Mouse (Mus musculus) ovary, postnatal 36 days (tissue): ENCODE data around the gene Itgb6.

ENCODE experiments used
- DNase-seq: peaks from one replicate; pipeline ENCODE4 v3.0.0; 2022; ENCODE audit warnings: low spot score, mixed read lengths

The Itgb6 gene

GRCm38 (mm10) chr2:60672973-60673954, 49.2 kb downstream of the Itgb6 start:
- no peak for DNase-seq

- no peak for DNase-seq
Measured at GRCm38 (mm10) chr2:60671215-60671614, 51.2 kb downstream of the Itgb6 start.

- no peak for DNase-seq
Measured at GRCm38 (mm10) chr2:60663071-60663470, 59.4 kb downstream of the Itgb6 start.

GRCm38 (mm10) chr2:60659993-60660392, 62.5 kb downstream of the Itgb6 start:
- no peak for DNase-seq

- DNase-seq: no peak
Measured at GRCm38 (mm10) chr2:60658992-60659391, 63.5 kb downstream of the Itgb6 start.

GRCm38 (mm10) chr2:60654828-60655227, 67.6 kb downstream of the Itgb6 start:
- no peak for DNase-seq

- DNase-seq: no peak
Measured at GRCm38 (mm10) chr2:60650155-60650554, 72.3 kb downstream of the Itgb6 start.

GRCm38 (mm10) chr2:60647650-60648049, 74.8 kb downstream of the Itgb6 start:
- no peak for DNase-seq

- DNase-seq: no peak
Measured at GRCm38 (mm10) chr2:60646583-60646982, 75.9 kb downstream of the Itgb6 start.

- no peak for DNase-seq
Measured at GRCm38 (mm10) chr2:60643406-60643805, 79.0 kb downstream of the Itgb6 start.

- no peak for DNase-seq
Measured at GRCm38 (mm10) chr2:60642606-60643005, 79.8 kb downstream of the Itgb6 start.

- no peak for DNase-seq
Measured at GRCm38 (mm10) chr2:60640342-60640672, 82.1 kb downstream of the Itgb6 start.

- no peak for DNase-seq
Measured at GRCm38 (mm10) chr2:60639617-60640341, 82.7 kb downstream of the Itgb6 start.

GRCm38 (mm10) chr2:60636910-60637761, 85.3 kb downstream of the Itgb6 start:
- no peak for DNase-seq

- no peak for DNase-seq
Measured at GRCm38 (mm10) chr2:60636481-60636880, 86.0 kb downstream of the Itgb6 start.

GRCm38 (mm10) chr2:60636038-60636437, 86.4 kb downstream of the Itgb6 start:
- DNase-seq: no peak

- DNase-seq: no peak
Measured at GRCm38 (mm10) chr2:60632791-60633190, 89.7 kb downstream of the Itgb6 start.

- no peak for DNase-seq
Measured at GRCm38 (mm10) chr2:60630304-60630703, 92.1 kb downstream of the Itgb6 start.

GRCm38 (mm10) chr2:60627952-60628351, 94.5 kb downstream of the Itgb6 start:
- no peak for DNase-seq

- DNase-seq: no peak
Measured at GRCm38 (mm10) chr2:60627515-60627914, 94.9 kb downstream of the Itgb6 start.

GRCm38 (mm10) chr2:60625766-60626165, 96.7 kb downstream of the Itgb6 start:
- DNase-seq: no peak

GRCm38 (mm10) chr2:60622161-60622560, 100.3 kb downstream of the Itgb6 start:
- no peak for DNase-seq
